Mouse (Mus musculus): ENCODE results near the gene Lrrc4. TPM values are rescaled to one million over a fixed set of nuclear protein-coding genes. Genes with fewer than 3 reads are reported as not detected.

The Lrrc4 gene
- polyA plus RNA-seq, 1 experiment from 2014 or later: 0.85 TPM

DNA sequence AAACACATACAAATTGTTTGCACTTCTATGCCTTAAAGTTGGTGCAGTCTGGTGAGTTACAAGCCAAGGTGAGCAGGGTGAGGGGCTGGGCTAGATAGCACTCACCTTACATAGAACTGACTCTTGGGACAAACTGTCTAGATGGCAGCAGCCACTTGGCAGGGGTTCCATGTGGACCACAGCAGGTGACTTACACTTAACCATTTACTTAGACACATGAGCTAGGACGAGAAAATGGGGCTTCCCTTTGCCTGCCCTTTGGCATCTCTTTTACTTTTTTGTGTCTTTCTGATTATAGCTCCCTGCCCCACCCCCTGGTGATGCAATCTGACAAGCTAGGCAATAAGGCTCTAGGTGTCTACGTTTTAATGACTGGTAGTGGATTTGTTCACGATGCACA, 82.3 kb downstream of the Lrrc4 start:
- DNase-seq (ENCODE audit: low spot score) (no peak), ATAC-seq (replicated peaks; ENCODE audit: low FRiP score, low TSS enrichment, low read depth) (no peak)
- Histone ChIP-seq H3K27ac (ENCODE audit: low read depth) (no peak overlapping the region), H3K4me2 (ENCODE audit: low read length) (no peak overlapping the region), H3K9ac (ENCODE audit: low read length) (no peak overlapping the region), H3K27me3 (replicated peaks; ENCODE audit: control insufficient read depth, insufficient read depth, low read length) (no peaks in the 10 kb centered on the region), H3K4me3 (ENCODE audit: low read depth, low read length) (no peak overlapping the region), H3K9me3 (ENCODE audit: control insufficient read depth, low read length) (no peaks in the 10 kb centered on the region), H3K4me1 (replicated peaks; ENCODE audit: control insufficient read depth, insufficient read depth, low read length) (no peaks in the 10 kb centered on the region), H3K36me3 (ENCODE audit: control insufficient read depth, insufficient read depth, low read length) (peaks cover 21% of the 10 kb centered on the region)
- WGBS: 77% methylated on average over 3 of the region's 3 CpGs

DNA sequence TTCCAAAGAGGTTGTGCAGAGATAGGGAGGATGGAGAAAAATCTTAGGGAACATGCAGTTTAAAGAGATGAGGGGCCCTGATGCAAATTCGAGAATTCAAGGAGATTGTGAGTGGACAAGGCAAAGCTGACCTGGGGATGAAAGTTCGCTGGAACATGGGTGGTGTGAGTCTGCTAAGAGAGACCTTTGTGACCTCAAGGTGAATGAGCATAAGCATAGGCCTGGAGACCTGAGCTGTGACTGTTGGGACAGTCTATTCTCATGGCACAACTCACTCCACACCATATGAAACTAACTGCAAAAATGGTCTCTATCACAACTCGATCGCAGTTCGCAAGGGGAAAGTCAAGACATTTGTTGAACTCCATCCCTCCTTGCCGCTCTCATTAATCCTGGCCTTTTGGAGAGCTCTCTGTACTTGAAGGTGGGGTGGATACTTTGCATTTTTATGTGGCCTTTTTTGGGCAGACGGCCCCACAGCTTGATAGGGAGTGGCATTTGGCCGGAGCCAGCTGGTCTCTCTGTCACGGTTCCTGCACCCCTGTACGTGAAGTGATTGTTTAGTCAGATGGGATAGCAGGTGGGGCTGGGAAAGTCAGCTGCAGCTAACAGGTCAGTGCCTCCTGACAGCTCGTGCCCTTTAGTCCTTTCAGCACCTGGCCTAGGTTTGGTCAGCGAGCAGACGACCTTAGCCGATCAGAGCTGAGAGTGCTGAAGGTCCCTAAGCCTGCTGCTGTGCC, 83.4 kb downstream of the Lrrc4 start:
- H3K4me3 ChIP-seq (ENCODE audit: low read depth, low read length): no peak overlapping the region
- H3K9me3 ChIP-seq (ENCODE audit: control insufficient read depth, low read length): no peaks in the 10 kb centered on the region
- 70% methylated on average over 14 of the region's 14 CpGs for WGBS
- H3K36me3 ChIP-seq (ENCODE audit: control insufficient read depth, insufficient read depth, low read length): peaks cover 19% of the 10 kb centered on the region
- no peaks in the 10 kb centered on the region for H3K27me3 ChIP-seq (replicated peaks; ENCODE audit: control insufficient read depth, insufficient read depth, low read length)
- ATAC-seq (replicated peaks; ENCODE audit: low FRiP score, low TSS enrichment, low read depth): no peak
- no peak overlapping the region for H3K9ac ChIP-seq (ENCODE audit: low read length)
- H3K4me2 ChIP-seq (ENCODE audit: low read length): no peak overlapping the region
- no peak for DNase-seq (ENCODE audit: low spot score)
- H3K4me1 ChIP-seq (replicated peaks; ENCODE audit: control insufficient read depth, insufficient read depth, low read length): no peaks in the 10 kb centered on the region; the same call in 1 of the 2 replicates
- no peak overlapping the region for H3K27ac ChIP-seq (ENCODE audit: low read depth)

DNA sequence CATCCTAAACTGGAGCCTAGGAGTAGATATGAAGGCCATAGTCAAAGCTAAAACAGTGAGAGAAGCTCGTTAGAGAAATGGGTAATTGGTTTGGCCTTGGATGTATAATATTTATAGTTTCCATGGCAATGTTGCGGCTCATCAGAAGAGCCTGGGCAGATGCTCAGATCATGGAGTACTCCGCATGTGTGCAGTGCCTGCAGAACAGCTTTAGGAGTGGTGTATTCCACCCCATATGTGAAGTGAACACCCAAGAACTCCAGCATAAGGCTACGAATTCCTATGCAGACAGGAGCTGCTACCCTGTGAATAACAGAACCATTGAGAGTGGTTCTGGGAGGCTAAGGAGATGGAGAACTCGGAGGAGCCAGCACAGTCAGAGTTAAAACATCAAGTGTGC, 84.5 kb downstream of the Lrrc4 start:
- Histone ChIP-seq H3K27ac (ENCODE audit: low read depth) (no peak overlapping the region), H3K27me3 (replicated peaks; ENCODE audit: control insufficient read depth, insufficient read depth, low read length) (no peaks in the 10 kb centered on the region), H3K9me3 (ENCODE audit: control insufficient read depth, low read length) (no peaks in the 10 kb centered on the region), H3K4me3 (ENCODE audit: low read depth, low read length) (no peak overlapping the region), H3K4me1 (replicated peaks; ENCODE audit: control insufficient read depth, insufficient read depth, low read length) (no peaks in the 10 kb centered on the region; the same call in 1 of the 2 replicates), H3K4me2 (ENCODE audit: low read length) (no peak overlapping the region), H3K9ac (ENCODE audit: low read length) (no peak overlapping the region), H3K36me3 (ENCODE audit: control insufficient read depth, insufficient read depth, low read length) (peaks cover 16% of the 10 kb centered on the region)
- 94% methylated on average over 5 of the region's 5 CpGs for WGBS
- DNase-seq (ENCODE audit: low spot score) (no peak), ATAC-seq (replicated peaks; ENCODE audit: low FRiP score, low TSS enrichment, low read depth) (no peak)

DNA sequence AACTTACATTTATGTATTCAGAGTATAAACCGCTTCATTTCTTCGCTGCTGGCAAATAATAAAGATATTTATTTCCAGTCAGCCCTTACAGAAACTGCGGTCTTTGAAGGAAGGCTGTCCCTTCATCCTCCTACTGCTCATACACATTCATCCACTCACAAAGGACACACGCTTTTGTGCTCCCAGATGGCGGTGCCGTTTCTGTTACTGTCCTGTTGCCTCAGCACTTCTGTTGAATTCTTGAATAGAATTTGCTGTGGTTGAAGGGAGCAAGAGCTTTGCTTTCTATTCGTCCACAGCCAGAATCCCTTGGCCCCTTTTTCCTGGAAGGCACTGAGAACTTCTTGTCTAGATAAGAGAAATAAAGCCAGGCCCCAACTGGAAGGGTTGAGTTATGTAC, 85.7 kb downstream of the Lrrc4 start:
- 91% methylated on average over 7 of the region's 7 CpGs for WGBS

DNA sequence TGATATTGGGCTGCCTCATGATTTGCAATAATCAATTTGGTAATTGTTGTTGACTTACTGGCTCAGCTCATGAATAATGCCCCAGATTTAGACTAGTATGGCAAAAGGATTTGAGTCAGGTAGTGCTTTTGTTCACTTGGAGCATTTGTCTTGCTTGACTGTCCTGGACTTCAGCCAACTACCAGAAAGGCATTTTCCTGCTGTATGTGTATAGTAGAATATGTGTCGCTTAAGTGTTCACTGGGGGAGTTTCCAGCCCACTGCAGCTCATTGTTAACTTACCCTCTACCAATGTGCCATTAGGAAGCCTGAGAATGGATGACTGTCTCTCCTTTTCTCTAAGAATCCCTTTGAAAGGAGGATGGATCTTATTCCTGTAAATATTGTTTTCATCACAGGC, 88.0 kb downstream of the Lrrc4 start:
- no peak overlapping the region for H3K27ac ChIP-seq (ENCODE audit: low read depth)
- H3K4me2 ChIP-seq (ENCODE audit: low read length): no peak overlapping the region
- H3K9me3 ChIP-seq (ENCODE audit: control insufficient read depth, low read length): no peaks in the 10 kb centered on the region
- 36% methylated on average over 1 of the region's 1 CpGs for WGBS
- no peak for ATAC-seq (replicated peaks; ENCODE audit: low FRiP score, low TSS enrichment, low read depth)
- H3K9ac ChIP-seq (ENCODE audit: low read length): no peak overlapping the region
- H3K4me1 ChIP-seq (replicated peaks; ENCODE audit: control insufficient read depth, insufficient read depth, low read length): no peaks in the 10 kb centered on the region; the same call in 1 of the 2 replicates
- peaks cover 16% of the 10 kb centered on the region for H3K36me3 ChIP-seq (ENCODE audit: control insufficient read depth, insufficient read depth, low read length)
- no peak for DNase-seq (ENCODE audit: low spot score)
- H3K4me3 ChIP-seq (ENCODE audit: low read depth, low read length): no peak overlapping the region
- H3K27me3 ChIP-seq (replicated peaks; ENCODE audit: control insufficient read depth, insufficient read depth, low read length): no peaks in the 10 kb centered on the region

More for the DNA sequence above, 85.7 kb downstream of the Lrrc4 start:
- Histone ChIP-seq H3K9me3 (ENCODE audit: control insufficient read depth, low read length) (no peaks in the 10 kb centered on the region), H3K27me3 (replicated peaks; ENCODE audit: control insufficient read depth, insufficient read depth, low read length) (no peaks in the 10 kb centered on the region), H3K9ac (ENCODE audit: low read length) (no peak overlapping the region), H3K4me1 (replicated peaks; ENCODE audit: control insufficient read depth, insufficient read depth, low read length) (no peaks in the 10 kb centered on the region; the same call in 1 of the 2 replicates), H3K4me2 (ENCODE audit: low read length) (no peak overlapping the region), H3K4me3 (ENCODE audit: low read depth, low read length) (no peak overlapping the region), H3K36me3 (ENCODE audit: control insufficient read depth, insufficient read depth, low read length) (peaks cover 16% of the 10 kb centered on the region), H3K27ac (ENCODE audit: low read depth) (no peak overlapping the region)
- ATAC-seq (replicated peaks; ENCODE audit: low FRiP score, low TSS enrichment, low read depth) (no peak), DNase-seq (ENCODE audit: low spot score) (no peak)

DNA sequence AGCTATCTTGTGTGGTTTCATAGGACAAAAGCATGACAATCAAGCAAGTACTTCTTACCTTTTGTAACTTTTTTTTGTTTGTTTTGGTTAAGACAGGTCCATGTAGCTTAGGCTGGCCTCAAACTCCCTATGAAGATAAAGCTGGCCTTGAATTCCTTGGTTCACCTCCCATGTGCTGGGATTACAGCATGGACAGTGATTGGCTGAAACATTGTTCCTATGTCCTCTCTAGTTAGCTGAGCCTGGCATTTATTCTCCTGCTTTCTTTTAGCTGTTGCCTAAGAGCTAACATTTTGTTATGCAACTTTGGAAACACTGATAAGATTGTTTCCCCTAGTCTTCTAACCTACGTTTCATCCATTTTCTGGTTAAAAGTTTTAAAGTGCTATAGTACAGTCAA, 93.9 kb downstream of the Lrrc4 start:
- ATAC-seq (replicated peaks; ENCODE audit: low FRiP score, low TSS enrichment, low read depth): no peak
- DNase-seq (ENCODE audit: low spot score): no peak
- H3K36me3 ChIP-seq (ENCODE audit: control insufficient read depth, insufficient read depth, low read length): no peaks in the 10 kb centered on the region
- H3K4me3 ChIP-seq (ENCODE audit: low read depth, low read length): no peak overlapping the region
- H3K4me2 ChIP-seq (ENCODE audit: low read length): no peak overlapping the region
- 85% methylated on average over 1 of the region's 1 CpGs for WGBS
- no peak overlapping the region for H3K9ac ChIP-seq (ENCODE audit: low read length)
- H3K4me1 ChIP-seq (replicated peaks; ENCODE audit: control insufficient read depth, insufficient read depth, low read length): no peaks in the 10 kb centered on the region
- no peak overlapping the region for H3K27ac ChIP-seq (ENCODE audit: low read depth)
- no peaks in the 10 kb centered on the region for H3K9me3 ChIP-seq (ENCODE audit: control insufficient read depth, low read length)
- no peaks in the 10 kb centered on the region for H3K27me3 ChIP-seq (replicated peaks; ENCODE audit: control insufficient read depth, insufficient read depth, low read length)

DNA sequence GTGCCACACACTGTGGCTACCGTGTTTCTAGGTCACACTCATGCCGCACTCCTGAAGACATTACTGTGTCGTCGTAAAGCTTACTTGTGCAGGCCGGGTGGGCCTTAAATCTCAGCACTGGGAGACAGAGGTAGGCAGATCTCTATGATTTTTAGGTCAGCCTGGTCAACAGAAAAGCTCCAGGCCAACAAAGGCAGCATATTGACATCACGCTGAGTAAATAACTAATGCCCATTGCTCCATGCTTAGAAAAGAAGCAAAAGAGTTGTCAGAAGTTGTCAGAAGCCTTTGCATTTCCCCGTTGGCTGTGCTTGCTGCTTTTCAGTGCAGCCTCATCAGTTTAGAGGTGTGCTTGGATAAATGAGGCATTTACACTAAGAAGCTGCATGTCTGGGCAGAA, 94.9 kb downstream of the Lrrc4 start:
- no peak for ATAC-seq (replicated peaks; ENCODE audit: low FRiP score, low TSS enrichment, low read depth)
- Histone ChIP-seq H3K27ac (ENCODE audit: low read depth) (no peak overlapping the region), H3K4me1 (replicated peaks; ENCODE audit: control insufficient read depth, insufficient read depth, low read length) (no peaks in the 10 kb centered on the region; the same call in 1 of the 2 replicates), H3K9me3 (ENCODE audit: control insufficient read depth, low read length) (no peaks in the 10 kb centered on the region), H3K36me3 (ENCODE audit: control insufficient read depth, insufficient read depth, low read length) (no peaks in the 10 kb centered on the region), H3K9ac (ENCODE audit: low read length) (no peak overlapping the region), H3K4me3 (ENCODE audit: low read depth, low read length) (no peak overlapping the region), H3K4me2 (ENCODE audit: low read length) (no peak overlapping the region), H3K27me3 (replicated peaks; ENCODE audit: control insufficient read depth, insufficient read depth, low read length) (no peaks in the 10 kb centered on the region)
- DNase-seq (ENCODE audit: low spot score): no peak
- 75% methylated on average over 7 of the region's 7 CpGs for WGBS

DNA sequence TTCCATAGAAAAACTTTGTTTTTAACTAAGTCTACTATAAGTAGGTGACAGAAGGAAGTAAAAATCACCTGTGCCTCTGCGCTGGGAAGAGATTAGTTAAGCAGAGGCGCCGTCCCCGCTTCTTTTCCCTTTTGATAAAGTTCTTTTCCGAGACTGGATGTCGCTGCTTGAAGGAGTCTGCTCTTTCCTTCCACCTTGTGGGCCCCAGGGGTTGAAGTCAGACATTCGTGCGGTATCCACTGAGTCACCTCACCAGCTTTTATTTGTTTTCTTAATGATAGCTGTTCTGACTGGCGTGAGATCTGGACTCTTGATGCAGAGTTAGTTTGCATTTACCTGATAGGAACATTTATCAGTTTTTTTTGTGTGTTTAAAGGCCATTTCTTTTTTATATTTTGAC, 96.4 kb downstream of the Lrrc4 start:
- Histone ChIP-seq H3K27ac (ENCODE audit: low read depth) (no peak overlapping the region), H3K9ac (ENCODE audit: low read length) (no peak overlapping the region), H3K27me3 (replicated peaks; ENCODE audit: control insufficient read depth, insufficient read depth, low read length) (no peaks in the 10 kb centered on the region), H3K4me3 (ENCODE audit: low read depth, low read length) (no peak overlapping the region), H3K4me1 (replicated peaks; ENCODE audit: control insufficient read depth, insufficient read depth, low read length) (no peaks in the 10 kb centered on the region; the same call in 1 of the 2 replicates), H3K36me3 (ENCODE audit: control insufficient read depth, insufficient read depth, low read length) (no peaks in the 10 kb centered on the region), H3K4me2 (ENCODE audit: low read length) (no peak overlapping the region), H3K9me3 (ENCODE audit: control insufficient read depth, low read length) (no peaks in the 10 kb centered on the region)
- 44% methylated on average over 9 of the region's 9 CpGs for WGBS
- ATAC-seq (replicated peaks; ENCODE audit: low FRiP score, low TSS enrichment, low read depth): no peak; the same call in 1 of the 2 replicates
- no peak for DNase-seq (ENCODE audit: low spot score)
